Mouse (Mus musculus): Measurements from ENCODE around the gene Olfr561.

GRCm38 (mm10) chr7:102727391-102727790 lies 43.6 kb upstream of the Olfr561 start, which contains the start of gene Olfr559:
- TF ChIP-seq EP300 (IDR thresholded peaks at IDR 0.05; ENCODE audit: low read depth) (no peak), CTCF (IDR thresholded peaks at IDR 0.05; ENCODE audit: low read depth) (no peak)
